8 mouse cellular contexts compared by ENCODE assay signal in the genomic region with DNA sequence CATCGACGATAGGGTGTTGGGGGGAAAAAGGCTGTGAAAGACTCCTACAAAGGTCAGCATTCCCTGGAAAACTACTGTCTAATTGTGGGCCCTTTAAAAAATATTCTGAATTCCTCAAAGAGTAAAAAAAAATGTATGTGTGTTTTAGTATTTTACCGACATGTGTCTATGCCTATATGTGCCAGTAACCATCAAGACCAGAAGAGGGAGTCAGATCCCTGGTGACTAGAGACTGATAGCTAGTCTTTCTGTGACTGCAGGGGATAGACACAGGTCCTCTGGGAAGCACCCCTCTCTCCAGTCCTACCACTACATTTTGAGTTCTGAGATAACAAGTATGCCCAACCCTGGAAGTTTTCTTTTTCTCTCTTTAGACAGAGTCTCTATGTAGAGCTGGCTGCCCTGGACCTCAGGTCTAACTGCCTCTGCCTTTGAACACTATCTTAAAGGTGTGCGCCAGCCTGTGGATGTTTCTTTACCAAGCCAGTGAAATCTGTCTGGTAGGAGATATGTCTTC. TPM values are rescaled to one million over a fixed set of nuclear protein-coding genes. Genes with fewer than 3 reads are reported as not detected.
DNase-seq lines count a peak whose midpoint lies in the region; ATAC-seq lines count a peak whose summit lies in the region.

No protein-coding gene starts in this region.

- peak overlapping the region; percentile 59 for H3K4me3 ChIP-seq in kidney, embryonic 16.5 days (ENCODE audit: low read length)
- peak overlapping the region; percentile 73 for H3K4me3 ChIP-seq in forebrain, embryonic 16.5 days (replicated peaks; ENCODE audit: low read length)
- peak overlapping the region; percentile 82 for H3K4me3 ChIP-seq in macrophage (ENCODE audit: inconsistent target)

- no peaks in the 10 kb centered on the region for H3K9me3 ChIP-seq in kidney, embryonic 16.5 days (ENCODE audit: low read length)
- no peaks in the 10 kb centered on the region for H3K9me3 ChIP-seq in forebrain, embryonic 16.5 days (ENCODE audit: control insufficient read depth, low read length)

- H3K9ac ChIP-seq in kidney, embryonic 16.5 days (replicated peaks; ENCODE audit: low read length) = peak overlapping the region; percentile 67
- peak overlapping the region; percentile 65 for H3K9ac ChIP-seq in forebrain, embryonic 16.5 days (replicated peaks; ENCODE audit: low read depth, low read length)

- peaks cover 51% of the 10 kb centered on the region for H3K79me2 ChIP-seq in macrophage (ENCODE audit: inconsistent target)

- H3K4me1 ChIP-seq in kidney, embryonic 16.5 days (ENCODE audit: insufficient read depth, low read length) = peaks cover 37% of the 10 kb centered on the region
- peaks cover 23% of the 10 kb centered on the region for H3K4me1 ChIP-seq in forebrain, embryonic 16.5 days (replicated peaks; ENCODE audit: control insufficient read depth, insufficient read depth, low read length)

- no peaks in the 10 kb centered on the region for H3K36me3 ChIP-seq in kidney, embryonic 16.5 days (ENCODE audit: insufficient read depth, low read length)
- H3K36me3 ChIP-seq in forebrain, embryonic 16.5 days (ENCODE audit: control insufficient read depth, insufficient read depth) = no peaks in the 10 kb centered on the region
- H3K36me3 ChIP-seq in macrophage (ENCODE audit: inconsistent target) = no peaks in the 10 kb centered on the region

- ATAC-seq in kidney, embryonic 16.5 days (ENCODE audit: low FRiP score, low TSS enrichment) = no peak
- ATAC-seq in forebrain, embryonic 16.5 days = no peak

- WGBS in kidney, embryonic 16.5 days = 31% methylated on average over 4 of the region's 4 CpGs
- WGBS in forebrain, embryonic 16.5 days = 31% methylated on average over 4 of the region's 4 CpGs
- 31% methylated on average over 4 of the region's 4 CpGs for WGBS in macrophage (ENCODE audit: missing documents)

- no peaks in the 10 kb centered on the region for H3K27me3 ChIP-seq in kidney, embryonic 16.5 days (ENCODE audit: insufficient read depth, low read length)
- H3K27me3 ChIP-seq in forebrain, embryonic 16.5 days (replicated peaks; ENCODE audit: control insufficient read depth, insufficient read depth, low read length) = no peaks in the 10 kb centered on the region

- no peak for DNase-seq in kidney, adult 18-20 months
- peak; percentile 25 for DNase-seq in Muller cell, postnatal 12 days (ENCODE audit: inconsistent ontology term)
- DNase-seq in right cerebral cortex, postnatal 36 days (ENCODE audit: low spot score in 2 of 2) = no peak
- no peak for DNase-seq in right cerebral cortex, postnatal 25 days
- DNase-seq in spleen, adult 12 weeks (ENCODE audit: low spot score) = no peak

- 0 out of 2 replicates have a peak overlapping the region, but pooled peaks have one; percentile 45 for H3K27ac ChIP-seq in kidney, embryonic 16.5 days (ENCODE audit: low read length)
- H3K27ac ChIP-seq in forebrain, embryonic 16.5 days (ENCODE audit: low read length) = no peak overlapping the region
- no peak overlapping the region for H3K27ac ChIP-seq in macrophage

- H3K4me2 ChIP-seq in kidney, embryonic 16.5 days (replicated peaks; ENCODE audit: low read depth, low read length) = peak overlapping the region; percentile 70
- peak overlapping the region; percentile 71 for H3K4me2 ChIP-seq in forebrain, embryonic 16.5 days (ENCODE audit: low read length)

RNA-seq across cellular contexts. Expression of a gene that starts 1.1 kb away (rescaled TPM):
- 225 and 243 TPM in 2 replicates for polyA plus RNA-seq in kidney, embryonic 16.5 days (2015; fragmentation: Nextera tagmentation; extraction: Ambion mirVana)
- polyA plus RNA-seq in forebrain, embryonic 16.5 days (2015; fragmentation: Nextera tagmentation; extraction: Ambion mirVana) = 157 and 169 TPM in 2 replicates
- total RNA-seq in macrophage (2018; cell fraction: chromatin; rRNA removed) = 1 to 10 TPM in 25 of 26 experiments, not detected in 1; 1.5 to 7.0 (median 3.1) TPM
- 10 to 100 TPM; 14.2 to 35.4 (median 25.1) TPM for total RNA-seq in macrophage (2018; cell fraction: cytosol; rRNA removed)
- 10 to 100 TPM in 1 of 26 experiments, 1 to 10 TPM in 25; 2.0 to 11.1 (median 5.3) TPM for total RNA-seq in macrophage (2018; cell fraction: nucleus; rRNA removed)
- polyA plus RNA-seq in macrophage (2018) = 25.1 to 47.5 TPM (median 39.2 TPM) in 3 replicates

RNA-seq across cellular contexts. Expression of a gene that starts 2.8 kb away (rescaled TPM):
- 9.4 and 12.3 TPM in 2 replicates for polyA plus RNA-seq in kidney, embryonic 16.5 days (2015; fragmentation: Nextera tagmentation; extraction: Ambion mirVana)
- polyA plus RNA-seq in forebrain, embryonic 16.5 days (2015; fragmentation: Nextera tagmentation; extraction: Ambion mirVana) = 18.5 and 20.1 TPM in 2 replicates
- total RNA-seq in macrophage (2018; cell fraction: chromatin; rRNA removed) = 100 to 1,000 TPM; 120 to 339 (median 194) TPM
- total RNA-seq in macrophage (2018; cell fraction: cytosol; rRNA removed) = 100 to 1,000 TPM in 1 of 26 experiments, 10 to 100 TPM in 25; 34.0 to 102 (median 53.5) TPM
- total RNA-seq in macrophage (2018; cell fraction: nucleus; rRNA removed) = 100 to 1,000 TPM; 105 to 304 (median 136) TPM
- 52.8 to 66.8 TPM (median 65.3 TPM) in 3 replicates for polyA plus RNA-seq in macrophage (2018)

RNA-seq across cellular contexts. Expression of a gene that starts 3.3 kb away (rescaled TPM):
- polyA plus RNA-seq in kidney, embryonic 16.5 days (2015; fragmentation: Nextera tagmentation; extraction: Ambion mirVana) = not detected in 2 replicates
- not detected in 2 replicates for polyA plus RNA-seq in forebrain, embryonic 16.5 days (2015; fragmentation: Nextera tagmentation; extraction: Ambion mirVana)
- total RNA-seq in macrophage (2018; cell fraction: chromatin; rRNA removed) = 1 to 10 TPM in 21 of 26 experiments, under 1 TPM in 3, not detected in 2; 0.45 to 5.2 (median 2.4) TPM
- total RNA-seq in macrophage (2018; cell fraction: cytosol; rRNA removed) = 1 to 10 TPM; 2.5 to 8.8 (median 4.5) TPM
- total RNA-seq in macrophage (2018; cell fraction: nucleus; rRNA removed) = 1 to 10 TPM in 11 of 26 experiments, under 1 TPM in 2, not detected in 13; 0.56 to 4.0 (median 1.4) TPM
- polyA plus RNA-seq in macrophage (2018) = 2.3 to 3.1 TPM (median 2.4 TPM) in 3 replicates

RNA-seq across cellular contexts. Expression of a gene that starts 3.7 kb away (rescaled TPM):
- polyA plus RNA-seq in kidney, embryonic 16.5 days (2015; fragmentation: Nextera tagmentation; extraction: Ambion mirVana) = 0.04 and 0.05 TPM in 2 replicates
- not detected in 2 replicates for polyA plus RNA-seq in forebrain, embryonic 16.5 days (2015; fragmentation: Nextera tagmentation; extraction: Ambion mirVana)
- not detected for total RNA-seq in macrophage (2018; cell fraction: chromatin; rRNA removed)
- total RNA-seq in macrophage (2018; cell fraction: cytosol; rRNA removed) = not detected
- total RNA-seq in macrophage (2018; cell fraction: nucleus; rRNA removed) = not detected
- not detected in 3 replicates for polyA plus RNA-seq in macrophage (2018)

RNA-seq across cellular contexts. Expression of a gene that starts 23.6 kb away (rescaled TPM):
- 28.0 and 30.0 TPM in 2 replicates for polyA plus RNA-seq in kidney, embryonic 16.5 days (2015; fragmentation: Nextera tagmentation; extraction: Ambion mirVana)
- 13.3 and 15.9 TPM in 2 replicates for polyA plus RNA-seq in forebrain, embryonic 16.5 days (2015; fragmentation: Nextera tagmentation; extraction: Ambion mirVana)
- 1 to 10 TPM in 19 of 26 experiments, under 1 TPM in 5, not detected in 2; 0.40 to 4.3 (median 1.9) TPM for total RNA-seq in macrophage (2018; cell fraction: chromatin; rRNA removed)
- 1 to 10 TPM in 13 of 26 experiments, under 1 TPM in 13; 0.40 to 1.7 (median 1.0) TPM for total RNA-seq in macrophage (2018; cell fraction: cytosol; rRNA removed)
- 1 to 10 TPM in 22 of 26 experiments, under 1 TPM in 4; 0.43 to 8.1 (median 2.2) TPM for total RNA-seq in macrophage (2018; cell fraction: nucleus; rRNA removed)
- 1.1 to 3.9 TPM (median 1.3 TPM) in 3 replicates for polyA plus RNA-seq in macrophage (2018)
